Mouse (Mus musculus): ENCODE data around the gene Kif27.
"Not testable (repeated sequence)": the region's sequence is repeated elsewhere in the genome, so short reads cannot be mapped to it uniquely, and the experiment has no call there.

The Kif27 gene

DNA sequence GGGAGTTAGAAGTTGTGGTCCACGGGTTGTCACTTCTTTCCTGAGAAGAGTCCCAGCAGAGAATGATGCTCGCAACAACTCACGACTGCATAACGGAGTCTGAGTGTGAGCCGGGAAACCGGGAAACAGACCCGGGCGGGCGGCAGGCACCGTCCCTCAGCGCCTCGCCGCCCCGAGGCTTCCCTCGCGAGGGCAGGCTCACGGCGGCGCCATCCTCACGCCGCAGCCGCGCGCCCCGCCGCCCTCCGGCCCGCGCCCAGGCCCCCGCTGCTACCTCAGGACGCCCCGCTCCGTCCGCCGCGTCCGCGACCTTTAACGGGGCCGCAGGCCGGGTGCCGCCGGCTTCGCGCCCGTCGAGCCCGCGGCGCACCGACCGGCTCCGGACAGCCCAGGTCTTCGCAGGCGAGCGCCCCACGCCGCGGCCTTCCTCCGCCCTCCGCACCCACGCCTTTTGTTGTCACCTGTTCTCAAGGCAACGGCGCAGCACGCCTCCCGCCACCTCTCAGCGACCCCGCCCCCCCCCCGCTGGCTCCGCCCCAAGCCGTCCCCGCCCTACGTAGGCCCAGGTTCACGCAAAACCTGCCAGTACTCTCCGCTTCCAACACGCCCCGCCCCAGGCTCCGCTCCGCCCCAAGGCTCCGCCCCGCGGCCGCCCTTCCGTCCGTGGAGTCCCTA, at the start of gene Kif27:
TSS of gene Kif27 (minus strand) at position 494 of the 675 bp plus-strand sequence.
- peak; percentile 50 to 70 for DNase-seq

- DNase-seq: not testable (repeated sequence)
These were observed 44.3 kb upstream of the Kif27 start, which contains the start of gene Hnrnpk for GRCm38 (mm10) chr13:58403243-58403642. TSS of gene Hnrnpk (minus strand) at chr13:58403343.

DNA sequence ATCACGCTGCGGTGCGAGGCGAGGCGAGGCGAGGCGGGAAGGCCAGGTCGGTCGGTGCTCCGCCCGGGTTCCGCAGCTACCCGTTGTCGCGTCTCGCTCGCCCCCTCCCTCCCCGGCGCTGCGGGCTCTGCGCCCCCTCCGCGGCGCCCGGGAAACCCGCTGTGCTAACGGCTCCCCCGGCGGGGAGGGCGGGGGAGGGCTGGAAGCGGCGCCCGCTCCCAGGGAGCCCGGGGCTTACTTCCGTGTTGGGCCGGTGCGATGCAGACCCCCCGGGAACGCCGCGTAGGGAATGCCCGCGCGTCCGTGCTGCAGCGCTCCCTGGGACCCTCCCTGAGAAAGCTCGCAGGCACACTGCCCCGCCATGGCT, 43.8 kb upstream of the Kif27 start:
- DNase-seq: no peak

GRCm38 (mm10) chr13:58402003-58402743, 43.3 kb upstream of the Kif27 start, which contains the start of gene Rmi1:
TSS of gene Rmi1 (plus strand) at chr13:58402248.
- DNase-seq: peak; percentile 98 to 99

DNA sequence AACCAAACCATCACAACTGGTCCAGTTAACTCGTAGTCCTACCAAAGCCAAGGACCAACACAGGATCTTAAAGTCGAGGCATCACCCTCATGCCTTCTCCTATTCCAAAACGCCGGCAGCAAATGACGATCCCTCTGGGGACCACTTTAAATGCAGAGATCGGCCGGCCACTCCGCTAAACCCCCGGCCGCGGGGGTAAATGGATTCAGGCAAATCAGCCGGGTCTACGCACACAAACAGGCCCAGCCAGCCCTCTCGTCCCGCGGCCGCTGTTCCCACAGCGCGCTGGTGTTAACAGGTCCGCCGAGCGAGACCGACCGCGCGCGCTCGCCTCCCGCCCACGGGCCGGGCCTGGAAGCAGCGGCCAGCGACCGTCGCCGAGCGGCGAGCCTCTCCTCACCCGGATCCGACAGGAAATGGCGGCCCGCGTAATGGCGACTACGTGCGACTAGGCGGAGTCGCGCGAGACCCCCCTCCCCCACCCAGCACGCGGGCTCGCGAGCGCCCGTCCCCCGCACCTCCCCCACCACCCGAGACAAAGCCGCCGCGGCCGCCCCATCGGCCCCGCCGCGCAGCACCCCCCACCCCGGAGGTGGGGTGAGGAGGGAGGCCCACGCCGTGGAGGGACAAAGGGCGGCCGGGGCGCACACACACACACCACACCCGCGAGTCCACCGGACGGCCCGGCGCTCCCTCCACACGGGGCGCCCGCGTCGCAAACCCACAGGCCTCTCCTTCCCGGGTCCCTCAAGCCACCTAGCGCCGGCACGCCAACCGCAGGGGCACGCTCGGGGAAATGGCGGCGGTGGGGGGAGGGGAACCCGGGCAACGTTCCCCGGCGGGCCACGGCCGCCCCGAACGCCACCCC, 42.4 kb upstream of the Kif27 start:
- DNase-seq: peak; percentile 68 to 79

- DNase-seq: no peak
These were observed 41.7 kb upstream of the Kif27 start for GRCm38 (mm10) chr13:58400576-58400975.

DNA sequence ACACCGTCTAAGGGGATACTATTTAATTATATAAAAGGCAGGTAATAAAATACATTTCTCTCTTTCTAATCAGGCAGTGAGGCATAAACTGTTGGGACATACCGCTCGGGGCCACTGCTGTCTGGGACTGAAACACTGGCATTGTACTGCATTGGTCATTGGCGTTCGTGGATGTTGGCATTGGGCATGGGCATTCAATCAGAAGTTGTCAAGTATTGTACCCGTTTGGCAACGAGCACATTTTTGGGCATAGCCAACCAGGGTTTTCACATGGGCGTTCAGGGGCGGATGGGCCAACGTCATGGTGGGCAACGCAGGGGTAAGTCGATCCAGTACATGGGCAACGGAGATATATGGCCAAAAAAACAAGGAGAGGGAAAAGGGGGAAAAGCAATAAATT, 38.7 kb upstream of the Kif27 start:
- no peak for DNase-seq

DNA sequence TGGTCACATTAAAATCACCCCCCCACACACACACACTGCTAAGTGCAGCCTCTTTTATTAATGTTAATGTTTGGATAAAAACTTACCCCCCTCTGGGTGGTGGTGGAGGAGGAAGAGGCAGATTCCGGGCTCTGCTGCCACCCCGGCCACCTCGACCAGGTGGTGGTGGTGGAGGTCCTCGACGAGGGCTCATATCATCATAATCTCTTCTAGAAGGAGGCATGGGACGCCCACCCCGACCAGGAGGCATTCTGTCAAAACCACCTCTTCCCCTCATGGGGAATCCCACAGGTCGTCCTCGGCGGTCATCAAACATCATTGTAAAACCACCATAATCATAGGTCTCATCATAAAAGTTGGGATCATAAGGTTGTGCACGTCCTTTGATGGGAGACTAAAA, 35.5 kb upstream of the Kif27 start:
- DNase-seq: not testable (repeated sequence)

GRCm38 (mm10) chr13:58389324-58389951, 30.5 kb upstream of the Kif27 start:
- DNase-seq: no peak

- DNase-seq: no peak
These were observed 29.5 kb upstream of the Kif27 start for GRCm38 (mm10) chr13:58388379-58388778.

DNA sequence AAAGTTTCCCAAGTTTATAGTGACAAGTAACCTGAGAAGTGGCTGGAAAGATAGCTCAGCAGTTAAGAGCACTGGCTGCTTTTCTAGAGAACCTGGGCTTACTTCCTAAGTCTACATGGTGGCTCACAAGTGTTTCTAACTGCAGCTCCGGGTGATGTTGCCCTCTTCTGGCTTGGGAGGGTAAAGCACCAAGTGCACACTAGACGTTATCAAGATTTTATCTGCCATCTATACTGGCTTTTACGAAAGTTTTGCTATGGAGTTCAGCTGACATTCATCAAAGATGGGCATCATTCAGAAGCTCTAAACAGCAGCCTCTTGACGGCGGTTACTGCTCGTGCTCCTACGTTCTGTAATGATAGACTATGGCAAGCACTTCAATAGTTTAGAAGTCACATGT, 29.0 kb upstream of the Kif27 start:
- DNase-seq: peak; percentile 60 to 64

DNA sequence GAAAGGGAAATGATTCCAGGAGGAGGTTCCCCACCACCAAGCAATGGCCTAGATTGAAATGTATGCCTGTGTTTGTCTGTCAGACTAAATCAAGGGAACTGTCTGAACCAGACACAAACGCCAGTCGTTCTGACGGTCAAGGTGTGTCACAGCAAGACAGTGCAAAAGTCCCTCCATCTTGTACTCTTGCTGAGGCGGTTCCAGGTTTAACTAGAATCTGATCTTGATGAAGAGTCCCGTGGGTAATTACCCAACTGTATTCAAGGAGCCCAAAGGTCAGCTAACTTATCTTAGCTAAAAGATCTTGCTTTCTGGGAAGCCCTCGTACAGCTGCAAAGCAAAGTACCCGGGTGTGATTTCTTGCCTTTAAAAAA, 26.6 kb upstream of the Kif27 start:
- no peak for DNase-seq

DNA sequence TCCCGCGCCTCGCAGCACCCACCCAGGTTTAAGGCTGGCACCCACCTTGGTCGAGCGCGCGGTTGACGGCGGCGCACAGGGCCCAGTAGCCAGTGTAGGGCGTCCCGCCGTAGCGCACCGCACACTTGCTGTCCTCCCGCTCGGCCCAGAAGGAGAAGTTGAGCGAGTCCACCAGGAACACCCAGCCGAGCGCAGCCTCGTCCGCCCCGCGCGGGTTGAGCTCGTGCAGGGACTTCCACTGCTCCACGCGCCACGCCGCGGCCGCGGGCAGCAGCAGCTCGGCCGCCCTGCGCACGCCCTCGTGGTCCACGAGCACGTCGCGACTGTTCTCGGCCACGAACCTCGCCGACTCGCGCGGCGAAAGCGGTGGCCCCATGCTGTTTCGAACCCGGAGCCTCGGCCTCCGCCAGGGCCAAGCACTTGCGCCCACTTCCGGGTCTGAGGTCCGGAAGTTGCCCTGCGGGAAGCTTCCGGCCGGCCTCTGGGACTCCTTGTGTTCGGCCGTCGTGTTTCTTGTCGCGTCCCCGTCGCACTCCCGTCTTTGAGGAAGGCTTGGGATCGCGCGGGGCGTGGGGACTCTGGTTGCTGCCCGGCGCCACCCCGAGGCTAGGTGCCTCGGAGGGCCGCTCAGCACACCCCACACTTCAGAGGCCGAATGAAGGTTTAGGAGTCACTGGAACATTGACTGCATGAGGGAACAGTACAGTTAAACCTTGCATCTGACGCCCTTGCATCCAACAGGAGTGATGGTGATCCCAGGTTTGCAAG, 26.0 kb upstream of the Kif27 start, which contains the start of gene 2210016F16Rik:
TSS of gene 2210016F16Rik (minus strand) at position 447 of the 768 bp plus-strand sequence.
- DNase-seq: peak; percentile 44 to 47

DNA sequence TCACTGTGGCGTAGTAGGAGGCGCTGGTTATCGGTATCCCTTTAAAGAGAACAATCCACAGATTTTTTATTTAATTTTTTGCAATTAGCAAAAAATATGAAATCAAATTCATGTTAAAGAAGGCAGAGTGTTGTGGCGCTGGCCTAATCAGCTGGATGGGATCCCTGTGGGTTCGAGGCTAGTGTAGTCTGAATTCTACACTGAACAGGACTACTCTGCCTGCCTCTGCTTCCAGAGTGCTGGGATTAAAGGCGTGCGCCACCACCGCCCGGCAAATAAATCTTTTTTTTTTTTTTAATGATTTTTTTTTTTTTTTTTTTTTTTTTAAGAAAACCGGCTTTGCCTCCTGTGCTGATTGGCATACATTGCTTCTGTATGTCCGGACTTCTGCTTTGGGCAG, 25.4 kb upstream of the Kif27 start:
- no peak for DNase-seq

GRCm38 (mm10) chr13:58373153-58373470, 14.2 kb upstream of the Kif27 start:
- DNase-seq: no peak

GRCm38 (mm10) chr13:58372278-58373152, 13.6 kb upstream of the Kif27 start:
- DNase-seq: no peak

DNA sequence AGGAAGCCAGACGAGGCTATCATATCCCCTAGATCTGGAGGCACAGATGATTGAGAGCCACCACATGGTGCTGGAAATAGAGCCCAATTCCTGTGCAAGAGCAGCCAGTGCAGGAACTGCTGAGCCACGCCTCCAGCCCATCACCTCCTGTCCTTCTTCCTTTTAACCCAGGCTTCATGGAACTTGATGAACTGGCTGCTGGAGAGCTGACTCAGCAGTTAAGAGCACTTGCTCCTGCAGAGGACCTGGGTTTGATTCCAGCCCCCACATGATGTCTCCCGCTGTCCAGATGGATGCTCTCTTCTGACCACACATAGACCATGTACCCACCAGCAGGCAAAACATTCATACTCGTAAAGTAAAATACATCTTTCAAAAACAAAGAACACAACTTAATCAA, 9.9 kb upstream of the Kif27 start:
- no peak for DNase-seq

- DNase-seq: no peak
These were observed 8.7 kb upstream of the Kif27 start for GRCm38 (mm10) chr13:58367641-58368040.

DNA sequence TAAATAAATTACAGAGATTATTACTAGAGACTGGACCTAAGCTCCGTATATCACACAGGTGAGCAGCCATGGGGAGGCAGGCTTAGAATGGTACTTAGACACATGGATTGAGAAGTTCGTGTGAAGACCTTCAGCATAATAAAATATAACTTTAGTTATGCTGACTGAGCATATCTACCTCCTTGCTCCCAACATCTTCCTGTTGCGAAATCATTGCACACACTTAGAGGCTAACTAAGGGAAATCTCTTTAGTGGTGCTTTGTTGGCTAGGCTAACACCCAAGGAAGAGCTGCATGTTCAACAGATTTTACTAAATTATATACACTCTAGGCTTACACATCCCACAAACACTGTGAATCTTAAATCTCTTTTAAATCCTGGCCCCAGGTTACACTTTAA, 7.5 kb upstream of the Kif27 start:
- DNase-seq: no peak

- DNase-seq: not testable (repeated sequence)
These were observed 6.3 kb upstream of the Kif27 start for GRCm38 (mm10) chr13:58365179-58365578.

Data from cerebellum, postnatal 36 days (tissue).